Mouse (Mus musculus) MEL (cell line): ENCODE data around the gene Sfn. TPM values are rescaled to one million over a fixed set of nuclear protein-coding genes. Genes with fewer than 3 reads are reported as not detected.

Source experiments
- DNase-seq: peaks from one replicate; pipeline ENCODE4 v3.0.0; 2011; ENCODE audit warnings: low read depth, low spot score
- H3K27ac ChIP-seq: 2 replicates; pipeline ENCODE4 v1.5.1; 2012; ENCODE audit warnings: low read depth, mild to moderate bottlenecking, control low read depth, low read length, moderate library complexity; ENCODE audit not compliant: control insufficient read depth
- H3K27me3 ChIP-seq, 2 experiments: fragments of 150-350 bp in 1 of 2; sonication (generic) in 1 of 2; 2 replicates each; pipeline ENCODE4 v1.6.1; 2012; ENCODE audit warnings: low read length in 2 of 2, mild to moderate bottlenecking in 2 of 2, improper control_type of control experiment in 1 of 2, moderate library complexity in 1 of 2; ENCODE audit not compliant: insufficient read depth in 2 of 2, control insufficient read depth in 1 of 2
- H3K36me3 ChIP-seq, 2 experiments: 2 replicates each; pipeline ENCODE4 v1.6.1; 2012 to 2014; ENCODE audit warnings: low read length in 2 of 2, improper control_type of control experiment in 1 of 2, inconsistent platforms in 1 of 2, mild to moderate bottlenecking in 1 of 2; ENCODE audit not compliant: insufficient read depth in 2 of 2, control insufficient read depth in 1 of 2
- H3K4me1 ChIP-seq, 2 experiments: fragments of 150-350 bp in 1 of 2; sonication (generic) in 1 of 2; 2 replicates each; pipeline ENCODE4 v1.6.1; 2012; ENCODE audit warnings: low read length in 2 of 2, improper control_type of control experiment in 1 of 2, mild to moderate bottlenecking in 1 of 2; ENCODE audit not compliant: insufficient read depth in 2 of 2, control insufficient read depth in 1 of 2
- H3K4me3 ChIP-seq, 2 experiments: fragments of 150-350 bp in 1 of 2; sonication (generic) in 1 of 2; 2 replicates each; pipeline ENCODE4 v1.5.1; 2012; ENCODE audit warnings: low read depth in 2 of 2, low read length in 2 of 2, mild to moderate bottlenecking in 2 of 2, moderate library complexity in 2 of 2, control low read depth in 1 of 2, improper control_type of control experiment in 1 of 2; ENCODE audit not compliant: control insufficient read depth in 1 of 2, insufficient read depth in 1 of 2
- H3K79me2 ChIP-seq: 2 replicates; pipeline ENCODE4 v1.6.1; 2012; ENCODE audit warnings: mild to moderate bottlenecking, low read length, moderate library complexity; ENCODE audit not compliant: control insufficient read depth, poor library complexity, insufficient read depth
- H3K9ac ChIP-seq: 2 replicates; pipeline ENCODE4 v1.6.1; 2012; ENCODE audit warnings: low read depth, mild to moderate bottlenecking, control low read depth, low read length, moderate library complexity; ENCODE audit not compliant: control insufficient read depth, poor library complexity, severe bottlenecking
- H3K9me3 ChIP-seq: fragments of 150-350 bp; sonication (generic); replicated peaks from 2 replicates; pipeline ENCODE4 v1.6.1; 2012; ENCODE audit warnings: mild to moderate bottlenecking, low read length, improper control_type of control experiment, moderate library complexity; ENCODE audit not compliant: insufficient read depth
- CHD2 ChIP-seq: IDR thresholded peaks from 2 replicates; pipeline ENCODE4 v1.6.1; 2011; ENCODE audit warnings: low read length, improper control_type of control experiment
- CTCF ChIP-seq, 3 experiments: IDR thresholded peaks in 2 of 3; conservative IDR thresholded peaks in 1 of 3; 2 replicates each; pipeline ENCODE4 v1.5.1; 2011 to 2012; ENCODE audit warnings: low read length in 3 of 3, low read depth in 2 of 3, mild to moderate bottlenecking in 2 of 3, improper control_type of control experiment in 1 of 3, inconsistent platforms in 1 of 3, mixed read lengths in 1 of 3, moderate library complexity in 1 of 3; ENCODE audit not compliant: control insufficient read depth in 1 of 3, insufficient read depth in 1 of 3, poor library complexity in 1 of 3, severe bottlenecking in 1 of 3
- ETS1 ChIP-seq: IDR thresholded peaks from 2 replicates; pipeline ENCODE4 v1.6.1; 2012; ENCODE audit warnings: low read depth, mild to moderate bottlenecking, inconsistent platforms, low read length, improper control_type of control experiment, moderate library complexity
- GABPA ChIP-seq: IDR thresholded peaks from 2 replicates; pipeline ENCODE4 v1.6.1; 2012; ENCODE audit warnings: low read depth, mild to moderate bottlenecking, inconsistent platforms, low read length, improper control_type of control experiment, moderate library complexity
- JUND ChIP-seq: IDR thresholded peaks from 2 replicates; pipeline ENCODE4 v1.6.1; 2011; ENCODE audit warnings: low read depth, mild to moderate bottlenecking, improper control_type of control experiment, low read length
- KAT2A ChIP-seq: conservative IDR thresholded peaks from 2 replicates; pipeline ENCODE4 v1.6.1; 2012; ENCODE audit warnings: low read depth, low read length, improper control_type of control experiment, inconsistent platforms
- MAFK ChIP-seq: IDR thresholded peaks from 2 replicates; pipeline ENCODE4 v1.6.1; 2011; ENCODE audit warnings: low read depth, mild to moderate bottlenecking, low read length, improper control_type of control experiment, borderline replicate concordance
- MAZ ChIP-seq: IDR thresholded peaks from 2 replicates; pipeline ENCODE4 v1.6.1; 2012; ENCODE audit warnings: low read depth, mild to moderate bottlenecking, inconsistent platforms, low read length, improper control_type of control experiment
- NELFE ChIP-seq: IDR thresholded peaks from 2 replicates; pipeline ENCODE4 v1.6.1; 2011; ENCODE audit warnings: low read depth, low read length, improper control_type of control experiment
- POLR2A ChIP-seq, 2 experiments: IDR thresholded peaks; 2 replicates each; pipeline ENCODE4 v1.6.1; 2011 to 2012; ENCODE audit warnings: low read length in 2 of 2, mild to moderate bottlenecking in 2 of 2, control low read depth in 1 of 2, improper control_type of control experiment in 1 of 2, low read depth in 1 of 2, moderate library complexity in 1 of 2; ENCODE audit not compliant: control insufficient read depth in 1 of 2, insufficient read depth in 1 of 2, poor library complexity in 1 of 2
- POLR2AphosphoS5 ChIP-seq: IDR thresholded peaks from 2 replicates; pipeline ENCODE4 v1.6.1; 2012; ENCODE audit warnings: low read depth, borderline replicate concordance, mild to moderate bottlenecking, inconsistent platforms, low read length, moderate library complexity, mixed read lengths
- RCOR1 ChIP-seq: IDR thresholded peaks from 2 replicates; pipeline ENCODE4 v1.6.1; 2012; ENCODE audit warnings: low read depth, mild to moderate bottlenecking, inconsistent platforms, low read length, improper control_type of control experiment
- SIN3A ChIP-seq: IDR thresholded peaks from 2 replicates; pipeline ENCODE4 v1.6.1; 2012; ENCODE audit warnings: low read length, improper control_type of control experiment, inconsistent platforms
- SMC3 ChIP-seq: IDR thresholded peaks from 2 replicates; pipeline ENCODE4 v1.6.1; 2011; ENCODE audit warnings: low read depth, low read length, improper control_type of control experiment
- TBP ChIP-seq: IDR thresholded peaks from 2 replicates; pipeline ENCODE4 v1.8.0; 2011; ENCODE audit warnings: low read depth, low read length, improper control_type of control experiment
- TCF12 ChIP-seq: IDR thresholded peaks from 2 replicates; pipeline ENCODE4 v1.6.1; 2014; ENCODE audit warnings: low read depth, mild to moderate bottlenecking, inconsistent platforms, low read length, improper control_type of control experiment, moderate library complexity
- UBTF ChIP-seq: IDR thresholded peaks from 2 replicates; pipeline ENCODE4 v1.6.1; 2012; ENCODE audit warnings: low read depth, mild to moderate bottlenecking, inconsistent platforms, low read length, improper control_type of control experiment, moderate library complexity, borderline replicate concordance; ENCODE audit not compliant: insufficient read depth
- USF1 ChIP-seq: IDR thresholded peaks from 2 replicates; pipeline ENCODE4 v1.6.1; 2014; ENCODE audit warnings: low read depth, mild to moderate bottlenecking, inconsistent platforms, low read length, improper control_type of control experiment, moderate library complexity
- USF2 ChIP-seq, 2 experiments: IDR thresholded peaks; 2 replicates each; pipeline ENCODE4 v1.6.1; 2011 to 2012; ENCODE audit warnings: improper control_type of control experiment in 2 of 2, low read length in 2 of 2, borderline replicate concordance in 1 of 2, inconsistent platforms in 1 of 2, low read depth in 1 of 2, mild to moderate bottlenecking in 1 of 2; ENCODE audit not compliant: insufficient read depth in 1 of 2
- ZC3H11A ChIP-seq: IDR thresholded peaks from 2 replicates; pipeline ENCODE4 v1.6.1; 2012; ENCODE audit warnings: low read depth, mild to moderate bottlenecking, inconsistent platforms, low read length, improper control_type of control experiment
- ZKSCAN1 ChIP-seq: IDR thresholded peaks from 2 replicates; pipeline ENCODE4 v1.6.1; 2012; ENCODE audit warnings: low read depth, mild to moderate bottlenecking, inconsistent platforms, low read length, improper control_type of control experiment, moderate library complexity
- ZMIZ1 ChIP-seq: IDR thresholded peaks from 2 replicates; pipeline ENCODE4 v1.6.1; 2012; ENCODE audit warnings: low read depth, mild to moderate bottlenecking, inconsistent platforms, low read length, improper control_type of control experiment, moderate library complexity
- ZNF384 ChIP-seq: IDR thresholded peaks from 2 replicates; pipeline ENCODE4 v1.6.1; 2012; ENCODE audit warnings: low read depth, mild to moderate bottlenecking, inconsistent platforms, low read length, improper control_type of control experiment
- polyA plus RNA-seq, 2 experiments: library from polyadenylated mRNA; stranded (reverse) in 1 of 2; unstranded in 1 of 2; fragments of >175 nt in 1 of 2; fragments of >200 nt in 1 of 2; gene quantifications; 2 replicates each; pipeline versions ENCODE4 v1.2.1 to v1.2.4; 2012; ENCODE audit warnings: low replicate concordance in 2 of 2, low read depth in 1 of 2; ENCODE audit not compliant: insufficient read length in 2 of 2, insufficient read depth in 1 of 2, missing spikeins in 1 of 2
- total RNA-seq: library from RNA; depleted of rRNA; stranded (reverse); fragments of 300-350 nt; gene quantifications from 2 replicates; pipeline ENCODE4 v1.2.3, GENCODE M21; 2012

The Sfn gene
- total and polyA plus RNA-seq, 3 experiments, result 0.12 to 0.19 TPM; not detected in 1

GRCm38 (mm10) chr4:133577983-133578382 lies 24.0 kb downstream of the Sfn start:
- no peak overlapping the region for H3K4me3 ChIP-seq
- H3K27me3 ChIP-seq, result no peaks in the 10 kb centered on the region
- H3K36me3 ChIP-seq, result no peaks in the 10 kb centered on the region
- no peak for TF ChIP-seq CHD2
- no peak for TF ChIP-seq ZKSCAN1
- no peak for TF ChIP-seq ZNF384
- no peak for TF ChIP-seq ETS1
- TF ChIP-seq SIN3A, result no peak
- peaks cover 4% of the 10 kb centered on the region; the same call in 1 of the 2 replicates for H3K79me2 ChIP-seq
- H3K27ac ChIP-seq, result no peak overlapping the region
- DNase-seq, result no peak
- no peak overlapping the region for H3K9ac ChIP-seq
- H3K9me3 ChIP-seq, result no peaks in the 10 kb centered on the region
- H3K4me1 ChIP-seq, result no peaks in the 10 kb centered on the region

DNA sequence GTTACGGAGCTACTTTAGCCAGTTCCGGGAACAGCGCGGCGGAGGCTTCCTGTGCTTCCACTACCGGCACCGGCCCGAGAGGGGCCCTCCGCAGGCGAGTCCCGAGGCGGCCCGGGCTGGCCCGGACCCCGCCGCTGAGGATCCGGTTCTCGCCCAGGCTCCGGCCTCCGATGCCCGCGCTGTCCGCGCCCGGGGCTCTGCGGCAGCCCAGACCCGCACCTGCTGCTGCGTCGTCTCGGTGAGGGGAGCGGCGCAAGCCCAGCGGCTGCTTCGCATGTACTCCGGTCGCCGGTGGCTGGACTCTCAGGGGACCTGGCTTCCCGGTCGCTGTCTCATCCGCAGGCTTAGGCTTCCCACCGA lies 27.1 kb downstream of the Sfn start:
- no peaks in the 10 kb centered on the region for H3K4me1 ChIP-seq
- peaks cover 4% of the 10 kb centered on the region; the same call in 1 of the 2 replicates for H3K79me2 ChIP-seq
- H3K4me3 ChIP-seq, result peak overlapping the region; percentile 54 to 84
- no peaks in the 10 kb centered on the region for H3K36me3 ChIP-seq
- H3K27me3 ChIP-seq, result no peaks in the 10 kb centered on the region
- peak overlapping the region; percentile 86 for H3K9ac ChIP-seq
- 0 out of 2 replicates have a peak, but pooled peaks have one; percentile 2 for TF ChIP-seq KAT2A
- 0 out of 2 replicates have a peak, but pooled peaks have one; percentile 29 for TF ChIP-seq RCOR1
- no peak for TF ChIP-seq TCF12
- TF ChIP-seq POLR2A (IDR thresholded peaks at IDR 0.05; ENCODE audit: control insufficient read depth in 1 of 2, insufficient read depth in 1 of 2, low read depth in 1 of 2, low read length in 2 of 2, poor library complexity in 1 of 2), result 0 out of 4 replicates have a peak, but pooled peaks of 1 of the 2 experiments have one; percentile 2
- no peak overlapping the region; the same call in 1 of the 2 replicates for H3K27ac ChIP-seq
- no peak for DNase-seq
- H3K9me3 ChIP-seq, result no peaks in the 10 kb centered on the region

GRCm38 (mm10) chr4:133574070-133574842 lies 27.7 kb downstream of the Sfn start, which contains the start of gene Gpatch3:
Gene Gpatch3 (plus strand): TSS chr4:133574745.
- Histone ChIP-seq H3K27me3 (no peaks in the 10 kb centered on the region), H3K9me3 (no peaks in the 10 kb centered on the region), H3K27ac (peak within 1 kb of the TSS; percentile 81), H3K9ac (peak within 1 kb of the TSS; percentile 86), H3K4me3 (peak within 1 kb of the TSS; percentile 54 to 84), H3K4me1 (no peaks in the 10 kb centered on the region), H3K79me2 (peaks cover 4% of the 10 kb centered on the region; the same call in 1 of the 2 replicates), H3K36me3 (no peaks in the 10 kb centered on the region)
- peak; percentile 94 for DNase-seq
- TF ChIP-seq CTCF (IDR thresholded peaks at IDR 0.05 in 2 of 3, conservative IDR thresholded peaks at IDR 0.05 in 1 of 3; ENCODE audit: control insufficient read depth in 1 of 3, insufficient read depth in 1 of 3, low read depth in 2 of 3, low read length in 3 of 3, poor library complexity in 1 of 3, severe bottlenecking in 1 of 3), result peak in 2 of 3 experiments; percentile 28 to 38; a peak in 3 of 6 replicates
- no peak for TF ChIP-seq ZC3H11A
- TF ChIP-seq NELFE, result peak; percentile 74
- TF ChIP-seq KAT2A, result peak; percentile 59; the same call in 1 of the 2 replicates
- no peak for TF ChIP-seq ETS1
- TF ChIP-seq GABPA, result no peak
- TF ChIP-seq ZMIZ1, result no peak
- TF ChIP-seq POLR2A (IDR thresholded peaks at IDR 0.05; ENCODE audit: control insufficient read depth in 1 of 2, insufficient read depth in 1 of 2, low read depth in 1 of 2, low read length in 2 of 2, poor library complexity in 1 of 2), result peak; percentile 76 to 85; a peak in 3 of 4 replicates
- peak; percentile 97 for TF ChIP-seq USF1
- TF ChIP-seq TCF12, result no peak
- peak; percentile 60 to 73; a peak in 3 of 4 replicates for TF ChIP-seq USF2 (IDR thresholded peaks at IDR 0.05; ENCODE audit: borderline replicate concordance in 1 of 2, insufficient read depth in 1 of 2, low read depth in 1 of 2, low read length in 2 of 2)
- no peak for TF ChIP-seq JUND
- no peak for TF ChIP-seq ZNF384
- no peak for TF ChIP-seq SMC3
- TF ChIP-seq UBTF, result no peak
- peak; percentile 98 for TF ChIP-seq CHD2
- no peak for TF ChIP-seq POLR2AphosphoS5
- peak; percentile 98 for TF ChIP-seq TBP
- no peak for TF ChIP-seq MAFK
- peak; percentile 99 for TF ChIP-seq SIN3A
- TF ChIP-seq MAZ, result no peak
